ENCODE assay signal across 8 mouse cellular contexts in the genomic region with DNA sequence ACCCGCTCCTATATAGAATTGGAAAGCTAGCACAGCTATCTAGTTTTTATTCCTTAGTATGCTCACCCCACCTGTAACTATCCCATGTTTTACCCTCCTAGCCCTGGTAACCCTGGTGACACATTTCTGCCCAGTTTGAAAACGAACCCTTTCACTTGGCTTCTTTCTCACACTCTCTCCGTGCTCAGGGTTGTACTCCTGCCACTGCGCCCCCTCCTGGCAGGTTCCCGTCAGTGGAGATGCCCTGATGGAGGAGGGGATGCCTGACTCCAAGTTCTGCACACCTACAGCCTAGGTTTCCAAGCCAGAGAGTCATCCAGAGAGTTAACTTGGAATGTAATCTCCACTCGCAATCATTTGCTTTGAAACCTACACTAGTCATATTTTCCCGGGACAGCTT. TPM values are rescaled to one million over a fixed set of nuclear protein-coding genes. Genes with fewer than 3 reads are reported as not detected.
A peak's percentile ranks its signal among the peaks of the same experiment; 100 is the strongest.
DNase-seq lines count a peak whose midpoint lies in the region; ATAC-seq lines count a peak whose summit lies in the region.

No protein-coding gene starts in this region.

- DNase-seq in cerebellum, adult 11-12 months: peak; percentile 24
- no peak for DNase-seq in cerebellum, adult 9-10 months
- DNase-seq in left cerebral cortex, postnatal 4 days: peak; percentile 20
- DNase-seq in left cerebral cortex, adult 11 months (ENCODE audit: low spot score): no peak
- peak; percentile 15 for DNase-seq in c-Kit-positive CD71-positive TER-119-positive erythroid progenitor cells, embryonic 14.5 days (ENCODE audit: low spot score)
- DNase-seq in urinary bladder, postnatal 4 days (ENCODE audit: low spot score in 2 of 2): no peak
- no peak for DNase-seq in urinary bladder, adult 18-20 months (ENCODE audit: low spot score in 2 of 2)

- peak; percentile 87 for ATAC-seq in megakaryocyte-erythroid progenitor cell, adult 5-6 weeks (replicated peaks; ENCODE audit: low FRiP score, low TSS enrichment, poor library complexity, severe bottlenecking)

- intact Hi-C loops in left cerebral cortex, postnatal 4 days (cut with DNase I): loop anchor here (2.0 kb wide), 1 partner anchor 15 kb away; no protein-coding TSS in a partner anchor

RNA-seq across cellular contexts. Expression of gene Lca5, which starts 7.3 kb away (rescaled TPM):
- total RNA-seq in left cerebral cortex, postnatal 4 days (2021): 10 to 100 TPM; 30.3 to 37.5 TPM
- 0.30 TPM in 1 of 2 replicates, not detected in the other for total RNA-seq in megakaryocyte-erythroid progenitor cell, adult 5-6 weeks (2014; fragmentation: Nextera tagmentation)
- total RNA-seq in megakaryocyte-erythroid progenitor cell, adult 5-6 weeks (2017): 0.47 and 0.95 TPM in 2 replicates

Comparison
In these comparisons a context has a peak if more than half of its experiments do, and no peak if none do; other contexts are left out.
1. DNase-seq: peak in cerebellum, adult 11-12 months (single experiment), left cerebral cortex, postnatal 4 days (single experiment) and c-Kit-positive CD71-positive TER-119-positive erythroid progenitor cells, embryonic 14.5 days (single experiment); none in cerebellum, adult 9-10 months (single experiment), left cerebral cortex, adult 11 months (single experiment), urinary bladder, postnatal 4 days (0 of 2) and urinary bladder, adult 18-20 months (0 of 2).
2. RNA of gene Lca5, which starts 7.3 kb away (total RNA-seq): 30.3 to 37.5 TPM in left cerebral cortex, postnatal 4 days; 0.30 to 0.95 TPM in megakaryocyte-erythroid progenitor cell, adult 5-6 weeks; every median in the first group is over 10 times any median in the second.